Mouse (Mus musculus): Measurements from ENCODE around the gene Acer1. TPM values are rescaled to one million over a fixed set of nuclear protein-coding genes. Genes with fewer than 3 reads are reported as not detected.

Gene Acer1
- total and polyA plus RNA-seq, 3 experiments, result not detected

- H3K9me3 ChIP-seq (replicated peaks; ENCODE audit: low read length), result no peaks in the 10 kb centered on the region
- no peaks in the 10 kb centered on the region for H3K27me3 ChIP-seq (replicated peaks)
- no peak overlapping the region for H3K4me3 ChIP-seq (replicated peaks in 1 of 3; ENCODE audit: low read depth in 2 of 3, low read length in 2 of 3, poor library complexity in 1 of 3)
- in situ Hi-C loops (cut with MboI; ENCODE audit: low pct_ligation_motif_present, low pct_unique_long_range_greater_than_20kb, low sequenced_read_pairs) (no loop called here), dilution Hi-C loops (cut with MboI; ENCODE audit: extremely low pct_ligation_motif_present, extremely low pct_unique_long_range_greater_than_20kb, low sequenced_read_pairs) (no loop called here)
- H3K9ac ChIP-seq (ENCODE audit: insufficient read depth, low read depth), result no peak overlapping the region
- peaks cover 61 to 82% of the 10 kb centered on the region in 2 experiments for H3K36me3 ChIP-seq (replicated peaks in 1 of 2; ENCODE audit: control insufficient read depth in 1 of 2, insufficient read depth in 1 of 2, low read length in 1 of 2)
- H3K79me2 ChIP-seq (replicated peaks; ENCODE audit: control insufficient read depth, extremely low read depth, insufficient read depth, poor library complexity, severe bottlenecking), result no peaks in the 10 kb centered on the region
- H3K4me1 ChIP-seq (ENCODE audit: control insufficient read depth in 1 of 2, insufficient read depth in 2 of 2), result no peaks in the 10 kb centered on the region
- H3K4me2 ChIP-seq (ENCODE audit: insufficient read depth, low read depth, poor library complexity, severe bottlenecking), result no peak overlapping the region
- H3K27ac ChIP-seq (ENCODE audit: insufficient read depth, low read depth), result no peak overlapping the region
- no peak for DNase-seq (ENCODE audit: extremely low read depth)
- TF ChIP-seq EP300 (IDR thresholded peaks at IDR 0.05; ENCODE audit: low read length), result no peak
- TF ChIP-seq CTCF (conservative IDR thresholded peaks at IDR 0.05 in 1 of 2, IDR thresholded peaks at IDR 0.05 in 1 of 2; ENCODE audit: low read depth in 2 of 2, low read length in 2 of 2), result no peak
Observed at GRCm38 (mm10) chr17:56919725-56920124, 62.2 kb downstream of the Acer1 start.

- Histone ChIP-seq H3K4me1 (ENCODE audit: control insufficient read depth in 1 of 2, insufficient read depth in 2 of 2) (no peaks in the 10 kb centered on the region; a peak in 2 of 4 replicates), H3K27me3 (replicated peaks) (no peaks in the 10 kb centered on the region), H3K36me3 (replicated peaks in 1 of 2; ENCODE audit: control insufficient read depth in 1 of 2, insufficient read depth in 1 of 2, low read length in 1 of 2) (peaks cover 53 to 88% of the 10 kb centered on the region in 2 experiments), H3K4me3 (replicated peaks in 1 of 3; ENCODE audit: low read depth in 2 of 3, low read length in 2 of 3, poor library complexity in 1 of 3) (no peak overlapping the region), H3K9ac (ENCODE audit: insufficient read depth, low read depth) (no peak overlapping the region), H3K9me3 (replicated peaks; ENCODE audit: low read length) (no peaks in the 10 kb centered on the region), H3K79me2 (replicated peaks; ENCODE audit: control insufficient read depth, extremely low read depth, insufficient read depth, poor library complexity, severe bottlenecking) (no peaks in the 10 kb centered on the region), H3K4me2 (ENCODE audit: insufficient read depth, low read depth, poor library complexity, severe bottlenecking) (no peak overlapping the region), H3K27ac (ENCODE audit: insufficient read depth, low read depth) (no peak overlapping the region)
- no peak for DNase-seq (ENCODE audit: extremely low read depth)
- in situ Hi-C loops (cut with MboI; ENCODE audit: low pct_ligation_motif_present, low pct_unique_long_range_greater_than_20kb, low sequenced_read_pairs) (no loop called here), dilution Hi-C loops (cut with MboI; ENCODE audit: extremely low pct_ligation_motif_present, extremely low pct_unique_long_range_greater_than_20kb, low sequenced_read_pairs) (no loop called here)
- TF ChIP-seq JUN (IDR thresholded peaks at IDR 0.05; ENCODE audit: insufficient read depth, low read depth, low read length) (no peak), EP300 (IDR thresholded peaks at IDR 0.05; ENCODE audit: low read length) (no peak), CTCF (conservative IDR thresholded peaks at IDR 0.05 in 1 of 2, IDR thresholded peaks at IDR 0.05 in 1 of 2; ENCODE audit: low read depth in 2 of 2, low read length in 2 of 2) (no peak), MEF2A (IDR thresholded peaks at IDR 0.05; ENCODE audit: borderline replicate concordance, low read depth, low read length) (no peak), RCOR1 (conservative IDR thresholded peaks at IDR 0.05; ENCODE audit: low read depth, low read length) (no peak), ZNF384 (IDR thresholded peaks at IDR 0.05; ENCODE audit: low read depth, low read length) (no peak), MAX (IDR thresholded peaks at IDR 0.05; ENCODE audit: low read length) (no peak), BHLHE40 (IDR thresholded peaks at IDR 0.05; ENCODE audit: low read depth, low read length) (no peak), CHD2 (IDR thresholded peaks at IDR 0.05; ENCODE audit: low read length) (no peak), USF1 (IDR thresholded peaks at IDR 0.05; ENCODE audit: low read depth, low read length) (no peak), PAX5 (IDR thresholded peaks at IDR 0.05; ENCODE audit: low read length) (no peak), POLR2AphosphoS2 (IDR thresholded peaks at IDR 0.05; ENCODE audit: low read depth, low read length) (no peak)
Observed at GRCm38 (mm10) chr17:56917166-56917565, 64.8 kb downstream of the Acer1 start.

GRCm38 (mm10) chr17:56913444-56913843, 68.5 kb downstream of the Acer1 start:
- no peak overlapping the region for H3K4me3 ChIP-seq (replicated peaks in 1 of 3; ENCODE audit: low read depth in 2 of 3, low read length in 2 of 3, poor library complexity in 1 of 3)
- H3K27me3 ChIP-seq (replicated peaks), result no peaks in the 10 kb centered on the region
- H3K36me3 ChIP-seq (replicated peaks in 1 of 2; ENCODE audit: control insufficient read depth in 1 of 2, insufficient read depth in 1 of 2, low read length in 1 of 2), result peaks cover 42 to 85% of the 10 kb centered on the region in 2 experiments
- no peak overlapping the region for H3K9ac ChIP-seq (ENCODE audit: insufficient read depth, low read depth)
- H3K4me2 ChIP-seq (ENCODE audit: insufficient read depth, low read depth, poor library complexity, severe bottlenecking), result no peak overlapping the region
- dilution Hi-C loops (cut with MboI; ENCODE audit: extremely low pct_ligation_motif_present, extremely low pct_unique_long_range_greater_than_20kb, low sequenced_read_pairs), result no loop called here
- H3K9me3 ChIP-seq (replicated peaks; ENCODE audit: low read length), result no peaks in the 10 kb centered on the region
- in situ Hi-C loops (cut with MboI; ENCODE audit: low pct_ligation_motif_present, low pct_unique_long_range_greater_than_20kb, low sequenced_read_pairs), result no loop called here
- H3K4me1 ChIP-seq (ENCODE audit: control insufficient read depth in 1 of 2, insufficient read depth in 2 of 2), result peaks cover 0 to 6% of the 10 kb centered on the region in 2 experiments; a peak in 3 of 4 replicates
- TF ChIP-seq MAX (IDR thresholded peaks at IDR 0.05; ENCODE audit: low read length) (no peak), MYC (IDR thresholded peaks at IDR 0.05; ENCODE audit: low read depth, low read length) (no peak), TCF12 (IDR thresholded peaks at IDR 0.05; ENCODE audit: low read depth, low read length) (no peak), USF2 (conservative IDR thresholded peaks at IDR 0.05; ENCODE audit: low read depth, low read length) (no peak), ZMIZ1 (IDR thresholded peaks at IDR 0.05; ENCODE audit: low read depth, low read length) (no peak), MXI1 (IDR thresholded peaks at IDR 0.05; ENCODE audit: low read depth, low read length) (no peak), USF1 (IDR thresholded peaks at IDR 0.05; ENCODE audit: low read depth, low read length) (no peak), CTCF (conservative IDR thresholded peaks at IDR 0.05 in 1 of 2, IDR thresholded peaks at IDR 0.05 in 1 of 2; ENCODE audit: low read depth in 2 of 2, low read length in 2 of 2) (no peak), UBTF (IDR thresholded peaks at IDR 0.05; ENCODE audit: low read depth, low read length) (no peak), IRF4 (IDR thresholded peaks at IDR 0.05; ENCODE audit: low read depth, low read length) (no peak), SIN3A (IDR thresholded peaks at IDR 0.05; ENCODE audit: low read length) (no peak), CHD2 (IDR thresholded peaks at IDR 0.05; ENCODE audit: low read length) (no peak), E2F4 (IDR thresholded peaks at IDR 0.05; ENCODE audit: insufficient replicate concordance, low read depth, low read length) (no peak), NRF1 (IDR thresholded peaks at IDR 0.05; ENCODE audit: low read depth, low read length) (no peak), KAT2A (IDR thresholded peaks at IDR 0.05; ENCODE audit: insufficient replicate concordance, low read length) (no peak), POLR2A (IDR thresholded peaks at IDR 0.05; ENCODE audit: low read depth, low read length) (no peak), RAD21 (IDR thresholded peaks at IDR 0.05; ENCODE audit: low read depth, low read length) (no peak), NELFE (IDR thresholded peaks at IDR 0.05; ENCODE audit: low read depth, low read length) (no peak), ZC3H11A (IDR thresholded peaks at IDR 0.05; ENCODE audit: low read depth, low read length) (no peak)
- H3K79me2 ChIP-seq (replicated peaks; ENCODE audit: control insufficient read depth, extremely low read depth, insufficient read depth, poor library complexity, severe bottlenecking), result no peaks in the 10 kb centered on the region; the same call in 1 of the 2 replicates
- H3K27ac ChIP-seq (ENCODE audit: insufficient read depth, low read depth), result no peak overlapping the region
- no peak for DNase-seq (ENCODE audit: extremely low read depth)

Measured in CH12.LX (cell line).